Mouse (Mus musculus): ENCODE results near the gene Bloc1s5.

Bloc1s5 gene

GRCm38 (mm10) chr13:38565245-38565644 lies 69.7 kb downstream of the Bloc1s5 start:
- no peak for DNase-seq (ENCODE audit: low spot score)

DNA sequence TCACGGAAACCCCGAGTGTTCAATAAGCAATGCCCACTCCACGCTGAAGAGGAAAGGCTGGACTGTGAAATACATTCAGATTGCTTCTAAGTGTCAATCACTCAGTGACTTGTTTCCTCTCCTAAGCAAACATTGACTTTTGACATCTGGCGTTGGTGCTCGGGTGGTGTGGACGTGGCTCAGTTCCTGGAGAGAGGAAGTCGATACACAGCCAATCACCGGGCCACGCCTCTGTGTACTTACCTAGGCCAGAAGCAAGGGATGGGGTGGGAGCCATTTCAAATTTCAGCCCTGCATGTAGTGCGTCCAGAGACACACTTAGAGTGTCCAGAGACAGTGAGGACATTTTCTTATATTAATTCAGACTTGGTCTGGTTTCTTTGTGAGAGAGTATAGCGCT lies 80.3 kb downstream of the Bloc1s5 start:
- DNase-seq (ENCODE audit: low spot score) = no peak

DNA sequence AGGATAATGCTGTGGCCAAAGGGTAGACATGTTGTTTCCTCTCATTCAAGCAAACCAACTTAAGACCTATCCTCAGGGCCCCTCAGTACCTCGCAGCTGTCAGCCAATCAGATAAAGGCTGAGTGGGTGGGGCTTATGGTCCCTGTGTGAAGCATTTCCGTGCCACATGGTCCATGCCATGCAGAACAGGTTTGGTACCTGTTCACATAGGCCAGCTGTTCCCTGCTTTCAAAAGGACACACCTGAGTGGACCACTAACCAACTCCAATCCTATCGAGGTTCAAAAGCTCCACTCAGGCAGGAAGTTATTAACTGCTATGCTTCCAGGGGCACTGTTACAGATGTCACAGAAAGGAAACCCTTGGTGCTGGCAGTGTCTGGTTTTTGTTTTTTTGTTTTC lies 80.7 kb downstream of the Bloc1s5 start:
- no peak for DNase-seq (ENCODE audit: low spot score)

DNA sequence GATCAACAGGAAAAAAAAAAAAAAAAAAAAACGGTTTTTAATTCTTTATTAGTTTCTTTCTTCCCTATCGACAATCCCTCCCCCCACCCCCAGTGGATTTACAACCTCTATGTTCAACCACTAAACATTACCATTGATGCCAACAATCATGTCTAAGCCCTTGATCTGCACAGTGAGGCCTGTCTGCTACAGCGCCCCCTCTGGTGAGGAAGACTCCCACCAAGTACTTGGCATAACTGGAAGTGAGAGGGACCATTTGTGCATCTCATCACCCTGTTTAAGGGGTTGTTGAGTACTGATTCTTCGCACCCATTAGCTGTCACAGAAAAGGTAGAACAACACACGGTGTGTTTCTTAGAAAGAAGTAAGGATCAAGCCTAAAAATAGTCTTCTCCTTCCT lies 86.2 kb downstream of the Bloc1s5 start:
- no peak for DNase-seq (ENCODE audit: low spot score)

- DNase-seq (ENCODE audit: low spot score) = no peak
Measured at GRCm38 (mm10) chr13:38547717-38548116, 87.2 kb downstream of the Bloc1s5 start.

DNA sequence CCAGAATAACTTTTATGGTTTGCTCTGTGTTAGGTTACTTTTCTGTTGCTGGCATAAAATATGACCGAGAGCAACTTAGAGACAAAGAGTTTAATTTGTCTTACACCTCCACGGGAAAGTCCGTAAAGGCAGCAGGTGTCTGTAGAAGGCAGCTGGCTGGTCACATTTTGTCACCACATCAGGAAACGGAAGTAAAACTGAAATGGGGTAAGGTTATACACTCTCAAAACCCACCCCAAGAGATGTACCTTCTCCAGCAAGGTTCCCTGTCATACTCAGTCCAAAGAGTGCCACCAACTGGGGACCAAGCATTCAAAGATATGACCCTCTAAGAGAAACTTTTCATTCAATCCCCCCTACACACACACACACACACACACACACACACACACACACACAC lies 88.2 kb downstream of the Bloc1s5 start:
- no peak for DNase-seq (ENCODE audit: low spot score)

DNA sequence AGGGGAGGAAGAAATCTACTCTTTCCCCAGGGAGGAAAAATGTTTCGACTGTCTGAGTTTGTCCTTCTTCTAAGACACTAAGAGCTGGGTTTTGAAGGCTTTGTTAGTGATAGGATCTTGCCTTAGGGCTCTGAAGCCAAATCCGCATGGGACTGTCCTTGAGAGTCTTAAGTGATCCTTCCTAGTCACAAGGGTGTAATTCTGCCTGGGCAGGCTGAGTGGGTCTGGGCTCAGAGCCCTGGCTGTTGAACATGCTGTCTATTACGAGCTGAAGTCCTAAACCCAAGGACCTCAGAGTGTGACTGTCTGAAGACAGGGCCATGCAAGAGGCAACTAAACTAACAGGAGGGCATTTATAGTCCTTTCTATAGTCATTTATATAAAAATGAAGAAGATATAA lies 89.4 kb downstream of the Bloc1s5 start:
- DNase-seq (ENCODE audit: low spot score) = no peak

DNA sequence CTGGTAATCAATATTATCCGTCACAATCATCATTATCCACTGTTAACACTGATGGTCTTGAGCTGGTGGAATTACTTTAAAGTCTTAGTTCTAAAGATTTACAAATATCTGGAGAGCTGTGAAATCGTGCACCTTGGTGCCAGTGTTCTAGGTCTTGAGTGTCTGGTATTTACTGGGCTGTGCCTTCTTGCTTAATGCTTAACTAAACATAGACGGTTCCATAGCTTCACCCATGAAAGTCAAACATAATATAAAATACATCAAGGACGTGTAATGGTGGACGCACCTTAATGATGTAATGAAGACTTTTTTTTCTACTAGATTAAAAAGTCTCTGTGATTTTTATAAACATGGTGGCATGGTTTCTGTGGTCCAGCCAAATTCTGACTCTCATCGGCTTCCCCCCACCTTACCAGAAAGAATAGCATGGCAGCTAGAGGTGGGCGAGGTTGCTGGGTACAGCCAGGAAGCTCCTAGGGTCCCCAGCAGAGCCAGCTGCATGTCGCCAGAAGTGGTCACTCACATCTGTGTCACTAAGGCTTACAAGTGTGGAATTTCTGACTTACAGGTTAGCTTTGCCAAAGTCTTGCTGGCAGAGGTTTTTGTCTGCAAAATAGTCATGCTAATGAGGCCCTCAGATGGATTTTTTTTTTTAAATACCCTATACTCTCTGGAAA lies 90.0 kb downstream of the Bloc1s5 start:
- DNase-seq (ENCODE audit: low spot score) = no peak

GRCm38 (mm10) chr13:38543455-38544125 lies 91.3 kb downstream of the Bloc1s5 start:
- DNase-seq (ENCODE audit: low spot score) = no peak

Data from embryo, embryonic 10 days (tissue).